Mouse (Mus musculus): ENCODE data around the gene Susd1.

- TF ChIP-seq CTCF (IDR thresholded peaks at IDR 0.05; ENCODE audit: control insufficient read depth, insufficient read depth, low read length) (no peak), POLR2A (IDR thresholded peaks at IDR 0.05; ENCODE audit: borderline replicate concordance, control insufficient read depth, low read depth, low read length) (no peak)
These were observed 24.1 kb upstream of the Susd1 start for GRCm38 (mm10) chr4:59462494-59462893.
